Mouse (Mus musculus) layer of hippocampus, postnatal 25 days (tissue): ENCODE data around the gene Tlr7. TPM values are rescaled to one million over a fixed set of nuclear protein-coding genes. Genes with fewer than 3 reads are reported as not detected.
"Not testable (repeated sequence)": the region's sequence is repeated elsewhere in the genome, so short reads cannot be mapped to it uniquely, and the experiment has no call there.

Source experiments
- DNase-seq, 2 experiments: peaks; one replicate each; pipeline ENCODE4 v3.0.0; 2022; ENCODE audit warnings: mixed read lengths in 2 of 2, low spot score in 1 of 2; ENCODE audit errors: extremely low spot score in 1 of 2
- total RNA-seq, 2 experiments: library from RNA; stranded (reverse); gene quantifications; 2 replicates each; pipeline ENCODE4 v1.2.3; 2021

Gene Tlr7
- total RNA-seq, 2 experiments from 2014 or later: 3.0 to 4.2 TPM

- DNase-seq: no peak
These were observed 15.1 kb downstream of the Tlr7 start for GRCm38 (mm10) chrX:167315093-167315726.

DNA sequence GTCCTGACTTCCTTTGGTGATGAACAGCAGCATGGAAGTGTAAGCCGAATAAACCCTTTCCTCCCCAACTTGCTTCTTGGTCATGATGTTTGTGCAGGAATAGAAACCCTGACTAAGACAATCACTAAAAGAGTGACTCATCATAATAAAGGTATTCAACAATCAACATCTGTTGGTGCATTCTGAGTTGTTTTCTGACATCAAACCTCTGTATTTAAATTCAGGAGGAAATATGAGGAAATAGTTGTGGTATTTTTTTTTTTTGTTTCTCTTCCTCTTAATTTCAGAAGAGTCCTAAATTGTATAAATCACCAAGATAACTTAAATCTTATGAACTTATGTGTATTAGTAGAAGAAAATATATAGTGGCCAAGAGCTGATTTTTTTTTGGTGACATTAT is 28.3 kb downstream of the Tlr7 start:
- not testable (repeated sequence) for DNase-seq

GRCm38 (mm10) chrX:167276953-167277352 is 53.4 kb downstream of the Tlr7 start:
- peak; percentile 44 to 80 for DNase-seq

GRCm38 (mm10) chrX:167276551-167276950 is 53.8 kb downstream of the Tlr7 start:
- no peak for DNase-seq

DNA sequence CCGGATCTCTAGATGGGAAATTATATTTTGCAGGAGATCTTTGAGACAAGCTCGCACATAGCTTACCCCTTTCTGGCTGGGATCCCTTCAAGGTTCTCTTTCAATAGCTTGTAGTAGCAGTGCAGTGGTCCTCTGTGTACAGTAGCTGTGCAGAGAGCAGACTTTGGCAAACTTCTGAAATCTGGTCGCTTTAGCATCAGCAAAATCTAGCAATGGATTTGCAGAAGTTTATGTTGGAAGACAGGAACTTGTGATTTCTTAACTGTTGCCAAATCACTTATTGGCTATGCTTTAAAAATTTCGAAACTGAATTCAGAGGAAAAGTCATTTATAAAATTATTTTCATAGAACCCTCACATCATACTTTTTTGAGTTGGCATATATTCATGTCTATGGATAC is 66.3 kb downstream of the Tlr7 start, which contains the start of gene Tlr8:
TSS of gene Tlr8 (minus strand) at position 244 of the 400 bp plus-strand sequence.
- no peak for DNase-seq

DNA sequence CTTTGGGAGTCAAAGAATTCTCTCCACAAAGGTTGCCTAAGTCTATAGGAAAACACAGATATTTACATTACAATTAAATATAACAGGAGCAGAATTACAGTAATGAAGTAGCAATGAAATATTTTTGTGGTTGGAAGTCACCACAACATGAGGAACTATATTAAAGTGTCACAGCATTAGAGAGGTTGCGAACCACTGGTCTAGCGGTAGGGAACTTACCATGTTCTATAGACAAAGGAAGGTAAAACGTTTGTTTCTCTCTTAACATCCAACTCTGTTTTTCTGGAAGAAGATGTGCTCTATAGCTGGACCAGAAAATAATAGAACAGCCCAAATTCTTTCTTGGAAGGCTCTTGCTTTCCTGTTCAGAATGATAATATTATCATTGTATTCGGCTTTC is 66.8 kb downstream of the Tlr7 start:
- DNase-seq: no peak

Other genes starting within 250 kb of the Tlr7 start
- 1,000 to 10,000 TPM; 1,648 to 1,826 TPM for gene Tmsb4x, start 121.2 kb downstream of the Tlr7 start, total RNA-seq
- gene Tlr8, start 66.2 kb downstream of the Tlr7 start, total RNA-seq: under 1 TPM; 0.14 to 0.20 TPM
- gene Prps2, start 52.2 kb upstream of the Tlr7 start, total RNA-seq: 10 to 100 TPM; 20.1 to 25.0 TPM